ENCODE assay signal across 8 mouse cellular contexts in genomic region chr2:72980337-72981074, GRCm38 (mm10). TPM values are rescaled to one million over a fixed set of nuclear protein-coding genes. Genes with fewer than 3 reads are reported as not detected.
DNase-seq lines count a peak whose midpoint lies in the region; ATAC-seq and TF ChIP-seq lines count a peak whose summit lies in the region.

Sp3 (minus strand) TSS chr2:72980446.

- H3K27ac ChIP-seq in cortical plate, adult 2 months (ENCODE audit: insufficient read depth, low read length): peak within 1 kb of the TSS; percentile 100

- peak; percentile 71 for ATAC-seq in activated CD4-positive, CD25-positive, alpha-beta regulatory T cell, adult 4 months

- no peak for TF ChIP-seq CTCF in cortical plate, adult 2 months (IDR thresholded peaks at IDR 0.05; ENCODE audit: extremely low read depth, insufficient read depth, low read length)

- H3K27me3 ChIP-seq in megakaryocyte, embryonic 14.5 days (replicated peaks): no peaks in the 10 kb centered on the region

- peaks cover 2% of the 10 kb centered on the region for H3K4me1 ChIP-seq in cortical plate, adult 2 months (ENCODE audit: control insufficient read depth, insufficient read depth, low read length)
- peaks cover 38% of the 10 kb centered on the region for H3K4me1 ChIP-seq in megakaryocyte, embryonic 14.5 days

- H3K4me3 ChIP-seq in cortical plate, adult 2 months (ENCODE audit: insufficient read depth, low read length): peak within 1 kb of the TSS; percentile 70
- peak within 1 kb of the TSS; percentile 91 for H3K4me3 ChIP-seq in megakaryocyte, embryonic 14.5 days (replicated peaks)

- DNase-seq in gastrocnemius, adult 8-10 months (ENCODE audit: low spot score in 2 of 2): peak; percentile 93 to 96
- DNase-seq in hindlimb bud, embryonic 11.5 days (ENCODE audit: extremely low spot score, low read depth, low spot score): peak; percentile 88
- DNase-seq in left cerebral cortex, adult 8-10 months (ENCODE audit: low spot score in 2 of 2): peak; percentile 93 to 97
- peak; percentile 98 to 99 for DNase-seq in right cerebral cortex, postnatal 10 days (ENCODE audit: low spot score in 2 of 2)
- peak; percentile 94 for DNase-seq in urinary bladder, postnatal 25 days (ENCODE audit: low spot score)

- no peaks in the 10 kb centered on the region for H3K9me3 ChIP-seq in megakaryocyte, embryonic 14.5 days

- peaks cover 10% of the 10 kb centered on the region for H3K36me3 ChIP-seq in megakaryocyte, embryonic 14.5 days (replicated peaks; ENCODE audit: low read length)

- peak; percentile 75; the same call in 1 of the 2 replicates for TF ChIP-seq POLR2A in cortical plate, adult 2 months (IDR thresholded peaks at IDR 0.05; ENCODE audit: extremely low read depth, insufficient read depth, low read length)

RNA-seq across cellular contexts. Expression of gene Sp3, which starts in this region (rescaled TPM):
- 10 to 100 TPM; 61.4 to 62.9 TPM for polyA plus RNA-seq in activated CD4-positive, CD25-positive, alpha-beta regulatory T cell, adult 4 months (2017; shearing (Covaris generic))
- 26.3 and 26.6 TPM in 2 replicates for polyA plus RNA-seq in cortical plate, adult 2 months (2012; rRNA removed)
- 10 to 100 TPM; 16.5 to 19.1 (median 18.7) TPM for total RNA-seq in gastrocnemius, adult 8-10 months (2022)
- total RNA-seq in left cerebral cortex, adult 8-10 months (2022): 10 to 100 TPM; 58.1 to 71.3 (median 65.5) TPM
- 2.3 and 2.5 TPM in 2 replicates for polyA plus RNA-seq in megakaryocyte, embryonic 14.5 days (2012; ENCODE audit: insufficient read depth, low replicate concordance)

Comparison
In these comparisons a context has a peak if more than half of its experiments do, and no peak if none do; other contexts are left out.
1. Peak in every context shown above with its lines: DNase-seq, ATAC-seq, H3K4me3 ChIP-seq and H3K27ac ChIP-seq.